Mouse (Mus musculus): ENCODE measurements around the gene Actl11. TPM values are rescaled to one million over a fixed set of nuclear protein-coding genes. Genes with fewer than 3 reads are reported as not detected.
A peak's percentile ranks its signal among the peaks of the same experiment; 100 is the strongest.

Actl11 gene
- polyA plus RNA-seq, 1 experiment: not detected

DNA sequence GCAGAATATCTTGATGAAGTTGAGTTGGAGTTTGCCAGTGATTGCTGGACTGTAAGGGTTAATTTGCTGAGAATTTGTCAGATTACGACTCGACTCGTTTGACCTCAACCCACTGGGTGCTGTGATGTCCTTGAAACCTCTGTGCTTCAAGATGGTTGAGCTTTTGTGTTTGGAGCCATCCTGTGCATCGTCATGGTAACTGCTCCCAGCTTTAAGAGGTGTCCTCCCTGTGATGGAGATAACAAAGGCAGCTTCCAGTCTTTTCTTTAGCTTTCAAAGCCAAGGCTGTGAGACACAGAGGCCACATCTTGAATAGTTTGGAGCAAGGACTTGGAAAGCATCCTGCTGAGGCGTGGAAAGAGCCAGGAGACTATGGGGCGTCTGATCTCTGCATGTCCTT, 28.9 kb downstream of the Actl11 start:
- Histone ChIP-seq H3K4me1 (ENCODE audit: control insufficient read depth, insufficient read depth, low read length) (peaks cover 7% of the 10 kb centered on the region), H3K4me3 (ENCODE audit: insufficient read depth, low read length) (no peak overlapping the region), H3K27ac (ENCODE audit: insufficient read depth, low read depth, low read length) (no peak overlapping the region)
- no peak for TF ChIP-seq CTCF (IDR thresholded peaks at IDR 0.05; ENCODE audit: low read depth, low read length)
- TF ChIP-seq POLR2A (IDR thresholded peaks at IDR 0.05; ENCODE audit: borderline replicate concordance, low read depth, low read length): no peak

DNA sequence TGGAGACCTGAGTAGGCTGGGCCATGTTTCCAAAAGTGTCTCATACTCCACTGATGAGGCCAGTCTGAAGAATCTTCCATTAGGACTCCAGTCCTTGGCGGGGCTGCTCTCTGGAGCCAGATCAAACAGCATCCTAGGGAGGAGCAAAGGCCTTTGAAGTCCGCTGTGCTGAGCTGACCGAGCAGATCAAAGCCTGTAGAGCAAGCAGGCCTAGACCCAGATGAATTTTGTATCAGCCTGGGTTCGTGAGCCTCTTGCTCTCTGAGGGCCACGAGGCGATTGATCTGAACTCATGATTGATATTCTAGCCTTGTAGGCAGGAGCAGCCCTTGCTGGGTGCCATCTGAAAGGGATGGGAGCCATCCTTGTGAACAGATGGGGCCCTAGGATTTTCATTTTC, 31.6 kb downstream of the Actl11 start:
- H3K4me3 ChIP-seq (ENCODE audit: insufficient read depth, low read length): no peak overlapping the region
- TF ChIP-seq CTCF (IDR thresholded peaks at IDR 0.05; ENCODE audit: low read depth, low read length): no peak
- TF ChIP-seq POLR2A (IDR thresholded peaks at IDR 0.05; ENCODE audit: borderline replicate concordance, low read depth, low read length): no peak
- H3K27ac ChIP-seq (ENCODE audit: insufficient read depth, low read depth, low read length): no peak overlapping the region
- H3K4me1 ChIP-seq (ENCODE audit: control insufficient read depth, insufficient read depth, low read length): peaks cover 11% of the 10 kb centered on the region

DNA sequence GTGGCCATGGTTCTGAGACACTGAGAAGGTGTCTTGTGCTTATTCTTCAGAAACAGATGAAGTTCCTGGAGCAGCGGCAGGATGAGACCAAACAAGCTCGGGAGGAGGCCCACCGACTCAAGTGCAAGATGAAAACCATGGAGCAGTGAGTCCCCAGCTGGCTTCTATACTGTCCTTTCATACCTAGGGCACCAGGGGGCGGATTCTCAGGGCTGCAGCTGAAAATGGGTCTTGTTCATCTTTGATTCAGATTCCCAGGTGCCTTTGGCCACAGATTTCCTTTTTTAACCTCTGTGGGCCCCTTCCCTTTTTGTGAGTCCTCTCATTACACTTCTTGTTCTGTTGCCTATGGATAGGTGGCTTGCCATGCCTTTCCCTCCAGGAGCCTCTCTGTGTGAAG, 32.7 kb downstream of the Actl11 start:
- Histone ChIP-seq H3K4me3 (ENCODE audit: insufficient read depth, low read length) (no peak overlapping the region), H3K4me1 (ENCODE audit: control insufficient read depth, insufficient read depth, low read length) (peaks cover 6% of the 10 kb centered on the region), H3K27ac (ENCODE audit: insufficient read depth, low read depth, low read length) (no peak overlapping the region)
- TF ChIP-seq POLR2A (IDR thresholded peaks at IDR 0.05; ENCODE audit: borderline replicate concordance, low read depth, low read length) (no peak), CTCF (IDR thresholded peaks at IDR 0.05; ENCODE audit: low read depth, low read length) (no peak)

DNA sequence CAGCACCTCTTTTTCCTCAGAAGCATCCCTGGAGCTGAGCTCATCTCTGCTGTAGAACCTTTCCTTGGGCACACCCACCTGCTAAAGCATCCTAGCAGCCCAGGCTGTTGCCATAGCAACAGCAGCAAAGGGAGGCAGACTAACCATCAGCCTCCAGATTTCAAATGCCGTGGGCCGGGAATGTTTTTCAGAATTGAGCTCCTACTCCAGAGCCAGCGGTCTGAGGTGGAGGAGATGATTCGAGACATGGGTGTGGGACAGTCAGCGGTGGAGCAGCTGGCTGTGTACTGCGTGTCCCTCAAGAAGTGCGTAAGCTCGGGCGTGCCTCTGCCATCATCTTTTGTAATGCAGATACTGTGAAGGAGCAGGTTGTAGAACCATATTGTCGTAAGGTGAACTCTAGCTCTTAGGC, 33.1 kb downstream of the Actl11 start:
- TF ChIP-seq CTCF (IDR thresholded peaks at IDR 0.05; ENCODE audit: low read depth, low read length) (no peak), POLR2A (IDR thresholded peaks at IDR 0.05; ENCODE audit: borderline replicate concordance, low read depth, low read length) (no peak)
- Histone ChIP-seq H3K27ac (ENCODE audit: insufficient read depth, low read depth, low read length) (no peak overlapping the region), H3K4me1 (ENCODE audit: control insufficient read depth, insufficient read depth, low read length) (peaks cover 4% of the 10 kb centered on the region), H3K4me3 (ENCODE audit: insufficient read depth, low read length) (no peak overlapping the region)

DNA sequence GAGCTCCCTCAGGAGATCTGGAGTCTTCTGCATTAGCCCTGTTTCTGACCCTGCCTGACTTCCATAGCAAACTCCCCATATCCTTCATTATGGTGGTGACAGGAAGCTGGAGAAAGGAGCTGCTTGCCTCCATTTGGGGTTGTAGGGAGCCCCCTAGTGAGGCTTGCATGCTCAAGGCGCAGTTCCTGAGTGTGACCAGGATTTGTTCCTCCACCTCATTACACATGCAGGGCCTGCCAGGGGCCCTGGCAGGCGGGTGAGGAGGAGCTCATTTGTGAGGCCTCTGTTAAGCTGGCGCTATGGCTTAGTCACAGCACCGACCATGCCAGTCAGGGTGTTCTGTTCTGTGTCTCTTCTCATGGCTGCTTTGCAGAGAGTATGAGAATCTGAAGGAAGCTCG, 33.6 kb downstream of the Actl11 start:
- TF ChIP-seq POLR2A (IDR thresholded peaks at IDR 0.05; ENCODE audit: borderline replicate concordance, low read depth, low read length): no peak
- peak; percentile 31; the same call in 1 of the 2 replicates for TF ChIP-seq CTCF (IDR thresholded peaks at IDR 0.05; ENCODE audit: low read depth, low read length)
- H3K27ac ChIP-seq (ENCODE audit: insufficient read depth, low read depth, low read length): no peak overlapping the region
- peaks cover 6% of the 10 kb centered on the region for H3K4me1 ChIP-seq (ENCODE audit: control insufficient read depth, insufficient read depth, low read length)
- no peak overlapping the region for H3K4me3 ChIP-seq (ENCODE audit: insufficient read depth, low read length)

DNA sequence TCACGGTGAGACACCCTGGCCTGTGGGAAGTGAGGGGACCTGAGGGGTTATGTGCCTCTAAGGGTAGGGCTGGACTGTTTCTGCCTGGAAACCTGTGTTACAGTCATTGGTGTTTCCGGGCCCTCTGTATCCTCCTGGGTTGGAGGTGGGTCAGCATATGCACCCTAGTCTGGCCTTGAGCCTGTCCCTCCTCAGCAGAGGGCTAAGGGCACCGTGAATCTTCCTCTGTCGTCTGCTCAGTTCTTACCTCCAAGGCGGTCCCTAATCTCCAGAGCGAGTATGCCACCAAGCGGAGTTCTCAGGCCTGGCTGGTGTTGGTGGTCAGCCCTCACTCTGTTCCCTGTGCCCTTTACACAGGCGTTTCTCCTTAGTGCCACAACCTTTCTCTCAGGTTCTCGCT, 34.6 kb downstream of the Actl11 start:
- Histone ChIP-seq H3K4me1 (ENCODE audit: control insufficient read depth, insufficient read depth, low read length) (peaks cover 13% of the 10 kb centered on the region), H3K27ac (ENCODE audit: insufficient read depth, low read depth, low read length) (no peak overlapping the region), H3K4me3 (ENCODE audit: insufficient read depth, low read length) (no peak overlapping the region)
- TF ChIP-seq POLR2A (IDR thresholded peaks at IDR 0.05; ENCODE audit: borderline replicate concordance, low read depth, low read length): no peak
- no peak for TF ChIP-seq CTCF (IDR thresholded peaks at IDR 0.05; ENCODE audit: low read depth, low read length)

DNA sequence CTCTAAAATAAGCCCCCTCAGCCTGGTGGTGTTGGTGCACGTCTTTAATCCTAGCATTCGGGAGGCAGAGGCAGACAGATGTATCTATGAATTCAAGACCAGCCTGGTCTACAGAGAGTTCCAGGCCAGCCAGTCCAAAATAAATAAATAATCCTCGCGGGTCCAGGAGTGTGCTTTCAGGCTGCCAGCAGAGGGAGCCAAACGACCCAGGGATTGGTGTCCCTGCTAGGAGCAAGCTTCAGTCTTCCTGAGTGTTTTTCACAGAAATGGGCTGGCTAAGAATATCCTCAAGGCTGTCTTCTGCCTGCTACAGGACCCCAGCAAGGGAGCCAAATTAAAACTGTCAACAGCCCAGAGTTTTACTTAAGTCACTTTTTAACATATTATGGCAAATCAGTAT, 35.4 kb downstream of the Actl11 start:
- Histone ChIP-seq H3K4me3 (ENCODE audit: insufficient read depth, low read length) (no peak overlapping the region), H3K27ac (ENCODE audit: insufficient read depth, low read depth, low read length) (peak overlapping the region; percentile 16; the same call in 1 of the 2 replicates), H3K4me1 (ENCODE audit: control insufficient read depth, insufficient read depth, low read length) (peaks cover 20% of the 10 kb centered on the region)
- TF ChIP-seq CTCF (IDR thresholded peaks at IDR 0.05; ENCODE audit: low read depth, low read length) (peak; percentile 91), POLR2A (IDR thresholded peaks at IDR 0.05; ENCODE audit: borderline replicate concordance, low read depth, low read length) (no peak)

DNA sequence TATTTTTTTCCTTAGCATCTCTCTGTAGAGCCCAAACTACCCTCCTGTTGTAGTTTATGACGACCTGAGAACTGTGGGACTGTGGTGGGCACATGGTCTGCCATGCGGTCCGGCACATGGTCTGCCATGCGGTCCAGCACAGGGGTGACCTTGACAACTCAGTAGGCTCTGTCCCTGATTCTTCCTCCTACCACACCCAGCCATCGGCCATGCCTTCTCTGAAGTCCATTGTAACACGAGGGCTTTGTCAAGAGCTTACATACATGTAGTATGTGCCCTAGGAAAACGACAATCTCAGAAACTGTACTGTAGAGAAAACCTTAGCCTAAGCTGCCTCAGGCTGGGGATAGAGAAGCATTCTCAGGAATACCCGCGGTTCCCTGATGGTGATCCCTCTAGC, 36.4 kb downstream of the Actl11 start:
- H3K4me1 ChIP-seq (ENCODE audit: control insufficient read depth, insufficient read depth, low read length): peaks cover 20% of the 10 kb centered on the region
- TF ChIP-seq CTCF (IDR thresholded peaks at IDR 0.05; ENCODE audit: low read depth, low read length): no peak
- no peak for TF ChIP-seq POLR2A (IDR thresholded peaks at IDR 0.05; ENCODE audit: borderline replicate concordance, low read depth, low read length)
- no peak overlapping the region for H3K4me3 ChIP-seq (ENCODE audit: insufficient read depth, low read length)
- H3K27ac ChIP-seq (ENCODE audit: insufficient read depth, low read depth, low read length): no peak overlapping the region

DNA sequence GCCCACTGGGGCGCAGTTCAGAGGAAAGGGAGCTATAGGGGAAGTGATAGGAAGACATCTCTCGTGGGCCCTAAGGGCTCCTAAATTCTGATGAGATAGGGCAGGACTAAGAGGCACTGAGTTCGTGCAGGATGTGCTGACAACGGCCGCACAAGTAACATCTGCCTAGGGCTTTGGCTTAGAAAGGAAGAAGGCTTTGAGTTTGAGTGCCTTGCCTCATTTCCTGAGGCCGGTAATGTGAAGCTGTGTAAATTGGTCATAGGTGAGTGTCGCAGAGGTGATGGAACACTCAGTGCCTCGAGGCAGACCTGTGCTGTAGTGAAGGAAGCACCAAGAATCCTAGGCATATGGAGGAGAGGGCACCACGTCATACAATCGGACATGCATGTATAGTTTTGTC, 38.4 kb downstream of the Actl11 start:
- H3K4me3 ChIP-seq (ENCODE audit: insufficient read depth, low read length): no peak overlapping the region
- TF ChIP-seq POLR2A (IDR thresholded peaks at IDR 0.05; ENCODE audit: borderline replicate concordance, low read depth, low read length): no peak
- no peak for TF ChIP-seq CTCF (IDR thresholded peaks at IDR 0.05; ENCODE audit: low read depth, low read length)
- no peak overlapping the region for H3K27ac ChIP-seq (ENCODE audit: insufficient read depth, low read depth, low read length)
- peaks cover 29% of the 10 kb centered on the region for H3K4me1 ChIP-seq (ENCODE audit: control insufficient read depth, insufficient read depth, low read length)

DNA sequence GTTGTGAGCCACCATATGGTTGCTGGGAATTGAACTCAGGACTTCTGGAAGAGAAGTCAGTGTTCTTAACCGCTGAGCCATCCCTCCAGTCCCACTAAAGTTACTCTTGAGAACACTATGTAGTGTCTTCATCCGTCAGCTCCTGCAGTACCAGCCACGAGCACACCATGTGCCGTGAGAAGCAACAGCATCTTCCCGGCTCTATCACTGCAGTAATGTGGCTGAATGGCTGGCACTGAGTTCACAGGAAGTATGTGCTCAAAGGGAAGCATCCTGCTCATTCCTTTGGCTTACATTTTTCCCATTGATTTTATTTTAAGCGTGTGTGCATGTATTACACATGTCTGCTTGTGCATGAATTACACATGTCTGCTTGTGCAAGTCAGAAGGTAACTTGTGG, 39.2 kb downstream of the Actl11 start:
- H3K4me1 ChIP-seq (ENCODE audit: control insufficient read depth, insufficient read depth, low read length): peaks cover 32% of the 10 kb centered on the region
- no peak overlapping the region for H3K27ac ChIP-seq (ENCODE audit: insufficient read depth, low read depth, low read length)
- no peak for TF ChIP-seq CTCF (IDR thresholded peaks at IDR 0.05; ENCODE audit: low read depth, low read length)
- no peak overlapping the region for H3K4me3 ChIP-seq (ENCODE audit: insufficient read depth, low read length)

DNA sequence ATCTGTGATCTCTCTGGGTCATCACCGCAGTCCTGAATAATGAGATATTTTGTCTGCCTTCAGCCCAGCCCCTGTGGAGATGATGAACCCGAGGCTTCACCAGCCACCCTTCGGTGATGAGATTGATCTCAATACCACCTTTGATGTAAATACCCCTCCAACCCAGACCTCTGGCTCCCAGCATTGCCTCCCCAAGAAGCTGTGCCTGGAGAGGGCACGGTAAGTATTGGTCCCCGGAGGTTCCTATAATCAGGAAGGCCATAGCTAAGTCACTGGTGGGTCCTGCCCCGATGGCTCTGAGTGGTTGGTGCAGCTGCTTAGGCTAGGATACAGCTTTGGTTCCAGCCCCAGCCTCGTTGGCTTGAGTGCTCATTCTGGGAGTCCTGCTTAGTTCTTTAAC, 40.3 kb downstream of the Actl11 start:
- H3K4me1 ChIP-seq (ENCODE audit: control insufficient read depth, insufficient read depth, low read length): peaks cover 32% of the 10 kb centered on the region

More for the DNA sequence above, 40.3 kb downstream of the Actl11 start:
- Histone ChIP-seq H3K4me3 (ENCODE audit: insufficient read depth, low read length) (no peak overlapping the region), H3K27ac (ENCODE audit: insufficient read depth, low read depth, low read length) (peak overlapping the region; percentile 17; the same call in 1 of the 2 replicates)
- TF ChIP-seq POLR2A (IDR thresholded peaks at IDR 0.05; ENCODE audit: borderline replicate concordance, low read depth, low read length) (no peak), CTCF (IDR thresholded peaks at IDR 0.05; ENCODE audit: low read depth, low read length) (no peak)
